Mouse (Mus musculus) brain, embryonic 14.5 days (tissue): Measurements from ENCODE around the gene Gstp3.

ENCODE experiments used
- CTCF ChIP-seq: fragments of 200-500 bp; IDR thresholded peaks from 2 replicates; pipeline ENCODE4 v1.5.1; 2012; ENCODE audit warnings: inconsistent platforms, mild to moderate bottlenecking, moderate library complexity, borderline replicate concordance; ENCODE audit not compliant: insufficient read depth, insufficient read length; ENCODE audit errors: extremely low read depth
- POLR2A ChIP-seq: fragments of 200-500 bp; IDR thresholded peaks from 2 replicates; pipeline ENCODE4 v1.6.1; 2012; ENCODE audit warnings: mild to moderate bottlenecking, inconsistent platforms, borderline replicate concordance; ENCODE audit not compliant: poor library complexity, insufficient read depth, insufficient read length, severe bottlenecking; ENCODE audit errors: extremely low read depth

GRCm38 (mm10) chr19:4099056-4099455 lies 39.7 kb upstream of the Gstp3 start:
- peak; percentile 92 for TF ChIP-seq CTCF
- TF ChIP-seq POLR2A, result no peak
